Mouse (Mus musculus) stomach, embryonic 14.5 days (tissue): ENCODE data around the gene Slc25a25. TPM values are rescaled to one million over a fixed set of nuclear protein-coding genes. Genes with fewer than 3 reads are reported as not detected.

Experiments used
- ATAC-seq: fragments of 200-750 bp; cut with Nextera tagmentation; 2 replicates; pipeline ENCODE4 v1.8.0; 2017; ENCODE audit warnings: low read depth, moderate TSS enrichment; ENCODE audit not compliant: insufficient number of reproducible peaks, insufficient read depth, low FRiP score
- H3K27ac ChIP-seq: fragments of 300-500 bp; sonication (generic); 2 replicates; pipeline ENCODE4 v1.5.1; 2014; ENCODE audit warnings: mild to moderate bottlenecking, low read length, moderate library complexity, mixed read lengths
- H3K27me3 ChIP-seq: fragments of 300-500 bp; sonication (generic); 2 replicates; pipeline ENCODE4 v1.6.1; 2014; ENCODE audit warnings: low read length, control low read depth, mixed read lengths; ENCODE audit not compliant: control insufficient read depth, insufficient read depth
- H3K36me3 ChIP-seq: fragments of 300-500 bp; sonication (generic); 2 replicates; pipeline ENCODE4 v1.6.1; 2014; ENCODE audit warnings: mild to moderate bottlenecking, control low read depth, low read length, moderate library complexity, mixed read lengths; ENCODE audit not compliant: control insufficient read depth, insufficient read depth
- H3K4me1 ChIP-seq: fragments of 300-500 bp; sonication (generic); 2 replicates; pipeline ENCODE4 v1.6.1; 2014; ENCODE audit warnings: low read length, control low read depth, mixed read lengths; ENCODE audit not compliant: control insufficient read depth, insufficient read depth
- H3K4me2 ChIP-seq: fragments of 300-500 bp; sonication (generic); replicated peaks from 2 replicates; pipeline ENCODE4 v1.6.1; 2014; ENCODE audit warnings: low read depth, low read length, control low read depth
- H3K4me3 ChIP-seq: fragments of 300-500 bp; sonication (generic); 2 replicates; pipeline ENCODE4 v1.5.1; 2014; ENCODE audit warnings: low read depth, low read length, control low read depth
- H3K9ac ChIP-seq: fragments of 300-500 bp; sonication (generic); replicated peaks from 2 replicates; pipeline ENCODE4 v1.6.1; 2014; ENCODE audit warnings: low read depth, mild to moderate bottlenecking, control low read depth, low read length, moderate library complexity, mixed read lengths
- H3K9me3 ChIP-seq: fragments of 300-500 bp; sonication (generic); 2 replicates; pipeline ENCODE4 v1.6.1; 2016; ENCODE audit warnings: low read depth, low read length, control low read depth; ENCODE audit not compliant: control insufficient read depth
- WGBS: fragments of 180-500 bp; shearing (Covaris S2); extraction: QIAGEN DNeasy Blood & Tissue Kit; methylation state at CpG from one replicate; pipeline ENCODE4 v1.1.7; 2014; 5-methylcytosine and 5-hydroxymethylcytosine counted together
- polyA plus RNA-seq: library from polyadenylated mRNA; unstranded; fragments of >200 nt; fragmentation: Nextera tagmentation; extraction: Ambion mirVana; gene quantifications from 2 replicates; pipeline ENCODE4 v1.2.1, GENCODE M21; 2014

Gene Slc25a25
- polyA plus RNA-seq, 1 experiment from 2014 or later = 13.7 TPM

GRCm38 (mm10) chr2:32420647-32421046, 30.6 kb downstream of the Slc25a25 start:
- Histone ChIP-seq H3K27me3 (no peaks in the 10 kb centered on the region), H3K4me3 (no peak overlapping the region), H3K27ac (no peak overlapping the region), H3K9me3 (no peaks in the 10 kb centered on the region), H3K9ac (no peak overlapping the region), H3K4me1 (peaks cover 23% of the 10 kb centered on the region), H3K36me3 (peaks cover 46% of the 10 kb centered on the region), H3K4me2 (no peak overlapping the region)
- no peak for ATAC-seq
- WGBS = 85% methylated on average over 6 of the region's 6 CpGs

- Histone ChIP-seq H3K9me3 (no peaks in the 10 kb centered on the region), H3K4me1 (peaks cover 23% of the 10 kb centered on the region), H3K36me3 (peaks cover 50% of the 10 kb centered on the region), H3K4me2 (no peak overlapping the region), H3K9ac (no peak overlapping the region), H3K4me3 (no peak overlapping the region), H3K27me3 (no peaks in the 10 kb centered on the region), H3K27ac (no peak overlapping the region)
- 90% methylated on average over 12 of the region's 12 CpGs for WGBS
- no peak for ATAC-seq
Measured at GRCm38 (mm10) chr2:32420066-32420608, 31.1 kb downstream of the Slc25a25 start.

DNA sequence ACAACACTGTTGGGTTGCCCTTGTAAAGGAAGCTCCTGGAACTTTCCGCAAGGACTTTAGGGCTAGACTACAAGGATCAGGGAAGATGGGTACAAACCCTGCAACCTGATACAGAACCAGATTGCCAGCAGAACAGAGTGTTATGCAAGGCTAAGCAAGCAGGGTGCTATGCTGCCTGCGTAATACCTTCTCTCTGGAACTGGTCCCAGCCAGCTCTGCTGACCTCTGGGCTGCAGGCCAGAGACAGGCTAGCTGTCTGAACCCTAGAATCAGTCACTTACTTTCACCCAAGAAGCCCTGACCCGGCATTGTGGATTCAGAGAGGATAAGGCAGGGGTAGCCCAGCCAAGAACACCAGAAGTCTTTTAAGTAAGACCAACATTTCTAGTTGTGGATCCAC, 31.9 kb downstream of the Slc25a25 start:
- Histone ChIP-seq H3K9ac (no peak overlapping the region), H3K4me2 (no peak overlapping the region), H3K27ac (no peak overlapping the region), H3K27me3 (no peaks in the 10 kb centered on the region), H3K4me3 (no peak overlapping the region), H3K4me1 (peaks cover 15% of the 10 kb centered on the region), H3K36me3 (peaks cover 54% of the 10 kb centered on the region), H3K9me3 (no peaks in the 10 kb centered on the region)
- 92% methylated on average over 3 of the region's 3 CpGs for WGBS
- ATAC-seq = no peak

- H3K4me3 ChIP-seq = no peak overlapping the region
- no peak overlapping the region for H3K9ac ChIP-seq
- H3K27me3 ChIP-seq = no peaks in the 10 kb centered on the region
- peaks cover 15% of the 10 kb centered on the region for H3K4me1 ChIP-seq
- no peak overlapping the region for H3K27ac ChIP-seq
- no peak overlapping the region for H3K4me2 ChIP-seq
- peaks cover 54% of the 10 kb centered on the region for H3K36me3 ChIP-seq
- no peaks in the 10 kb centered on the region for H3K9me3 ChIP-seq
- ATAC-seq = no peak
- WGBS = 80% methylated on average over 12 of the region's 12 CpGs
Measured at GRCm38 (mm10) chr2:32418430-32419151, 32.7 kb downstream of the Slc25a25 start.

GRCm38 (mm10) chr2:32417486-32417885, 33.8 kb downstream of the Slc25a25 start:
- Histone ChIP-seq H3K9me3 (no peaks in the 10 kb centered on the region), H3K4me3 (no peak overlapping the region), H3K27me3 (no peaks in the 10 kb centered on the region), H3K4me2 (no peak overlapping the region), H3K4me1 (peaks cover 4% of the 10 kb centered on the region; the same call in 1 of the 2 replicates), H3K36me3 (peaks cover 54% of the 10 kb centered on the region), H3K9ac (no peak overlapping the region), H3K27ac (no peak overlapping the region)
- 59% methylated on average over 8 of the region's 8 CpGs for WGBS
- ATAC-seq = no peak

DNA sequence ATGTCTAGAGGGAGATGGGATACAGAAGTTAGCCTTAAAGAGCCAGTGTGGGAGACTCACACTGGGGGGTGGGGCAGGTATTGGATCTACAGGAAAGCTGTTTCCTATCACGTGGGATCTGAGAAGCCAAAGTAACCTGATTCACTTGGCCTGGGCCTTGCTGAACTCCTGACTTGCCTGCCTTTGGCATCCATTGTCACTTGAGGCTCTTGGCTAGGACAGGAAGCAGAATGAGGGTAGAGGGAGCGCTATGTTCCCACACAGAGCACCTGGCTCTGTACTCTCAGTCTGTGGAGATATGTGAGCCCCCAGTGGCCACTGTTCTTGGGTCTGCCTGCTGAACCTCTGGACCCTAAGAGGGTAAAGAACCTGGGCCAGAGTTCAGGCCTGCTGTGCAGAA, 34.7 kb downstream of the Slc25a25 start:
- no peak for ATAC-seq
- Histone ChIP-seq H3K4me3 (no peak overlapping the region), H3K27me3 (no peaks in the 10 kb centered on the region), H3K4me1 (peaks cover 4% of the 10 kb centered on the region; the same call in 1 of the 2 replicates), H3K9ac (no peak overlapping the region), H3K36me3 (peaks cover 54% of the 10 kb centered on the region), H3K27ac (no peak overlapping the region), H3K4me2 (no peak overlapping the region), H3K9me3 (no peaks in the 10 kb centered on the region)
- 78% methylated on average over 2 of the region's 2 CpGs for WGBS

DNA sequence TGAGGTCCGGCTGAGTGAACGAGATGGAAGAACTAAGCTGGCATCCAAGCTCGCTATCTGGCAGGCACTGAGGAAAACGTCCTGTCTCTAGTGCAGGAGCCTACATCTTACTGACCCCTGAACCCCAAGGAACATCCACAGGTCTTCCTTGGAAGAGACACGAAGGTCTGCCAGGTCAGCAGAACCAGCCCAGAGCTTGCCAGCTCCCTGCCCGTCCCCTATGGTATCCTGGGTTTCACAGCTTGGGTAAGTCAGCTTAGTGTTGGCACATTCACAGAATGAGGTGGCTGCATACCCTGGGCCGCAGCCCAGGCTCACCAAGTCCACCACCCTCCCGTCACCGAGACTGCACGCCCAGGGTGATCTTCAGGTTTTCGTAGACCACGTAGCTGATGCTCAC, 35.4 kb downstream of the Slc25a25 start:
- Histone ChIP-seq H3K27ac (no peak overlapping the region), H3K27me3 (no peaks in the 10 kb centered on the region), H3K4me3 (no peak overlapping the region), H3K9me3 (no peaks in the 10 kb centered on the region), H3K4me2 (no peak overlapping the region), H3K9ac (no peak overlapping the region), H3K36me3 (peaks cover 49% of the 10 kb centered on the region), H3K4me1 (peaks cover 4% of the 10 kb centered on the region; the same call in 1 of the 2 replicates)
- no peak for ATAC-seq
- 92% methylated on average over 12 of the region's 12 CpGs for WGBS

DNA sequence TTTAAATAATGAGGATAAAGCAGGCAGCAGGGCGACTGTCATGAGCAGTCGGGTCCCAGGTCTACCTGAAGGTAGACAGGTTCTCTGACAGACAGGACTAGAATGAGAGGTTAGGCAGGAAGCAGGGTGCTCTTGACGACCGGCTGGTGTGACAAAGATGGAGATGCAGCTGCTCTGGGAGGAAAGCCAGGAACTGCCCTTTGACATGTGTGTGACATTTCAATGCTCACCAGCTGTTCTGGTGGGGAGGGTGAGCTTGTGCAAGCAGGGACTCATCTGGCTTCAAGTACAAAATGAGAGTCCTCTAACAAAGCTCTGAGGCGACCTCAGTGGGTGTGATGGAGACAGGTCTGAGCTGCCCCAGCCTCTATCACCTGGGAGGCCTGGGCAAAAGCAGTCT, 37.3 kb downstream of the Slc25a25 start:
- Histone ChIP-seq H3K9me3 (no peaks in the 10 kb centered on the region), H3K4me1 (peaks cover 4% of the 10 kb centered on the region; the same call in 1 of the 2 replicates), H3K4me2 (no peak overlapping the region), H3K36me3 (peaks cover 38% of the 10 kb centered on the region), H3K9ac (no peak overlapping the region), H3K27me3 (no peaks in the 10 kb centered on the region), H3K27ac (no peak overlapping the region), H3K4me3 (no peak overlapping the region)
- no peak for ATAC-seq
- WGBS = 33% methylated on average over 5 of the region's 5 CpGs
